Mouse (Mus musculus) embryonic fibroblast, embryonic 13.5 days (primary cell): ENCODE data around the gene Coq8a.

Source experiments
- CTCF ChIP-seq: IDR thresholded peaks from 2 replicates; pipeline ENCODE4 v1.5.1; 2011; ENCODE audit warnings: mild to moderate bottlenecking, control low read depth, low read length, moderate library complexity, borderline replicate concordance; ENCODE audit not compliant: insufficient read depth
- POLR2A ChIP-seq: IDR thresholded peaks from 2 replicates; pipeline ENCODE4 v1.6.1; 2011; ENCODE audit warnings: low read depth, mild to moderate bottlenecking, control low read depth, low read length, moderate library complexity

- TF ChIP-seq CTCF = no peak
- TF ChIP-seq POLR2A = no peak
These were observed 1.3 kb upstream of the Coq8a start for GRCm38 (mm10) chr1:180200722-180201121.
